Mouse (Mus musculus) heart, adult 9 months (tissue): Measurements from ENCODE around the gene Frmd4a.

Source experiments
- DNase-seq, 2 experiments: peaks; one replicate each; pipeline ENCODE4 v3.0.0; 2022; ENCODE audit warnings: low spot score in 2 of 2

Gene Frmd4a

GRCm38 (mm10) chr2:4286390-4286901, 268.9 kb downstream of the Frmd4a start:
- DNase-seq, result no peak

- no peak for DNase-seq
These were observed 273.0 kb downstream of the Frmd4a start for GRCm38 (mm10) chr2:4290475-4290874.

GRCm38 (mm10) chr2:4291100-4291499, 273.6 kb downstream of the Frmd4a start:
- no peak for DNase-seq

GRCm38 (mm10) chr2:4291671-4292070, 274.2 kb downstream of the Frmd4a start:
- no peak for DNase-seq

GRCm38 (mm10) chr2:4293726-4294125, 276.2 kb downstream of the Frmd4a start:
- no peak for DNase-seq

GRCm38 (mm10) chr2:4295641-4296040, 278.1 kb downstream of the Frmd4a start:
- DNase-seq, result no peak

- no peak for DNase-seq
These were observed 279.4 kb downstream of the Frmd4a start for GRCm38 (mm10) chr2:4296881-4297280.

- peak in 1 of 2 experiments; percentile 30 for DNase-seq
These were observed 281.1 kb downstream of the Frmd4a start for GRCm38 (mm10) chr2:4298325-4299215.

GRCm38 (mm10) chr2:4299593-4299992, 282.1 kb downstream of the Frmd4a start:
- DNase-seq, result no peak

GRCm38 (mm10) chr2:4300383-4300811, 282.9 kb downstream of the Frmd4a start:
- peak; percentile 22 to 24 for DNase-seq

- DNase-seq, result no peak
These were observed 283.3 kb downstream of the Frmd4a start for GRCm38 (mm10) chr2:4300816-4301215.

- DNase-seq, result no peak
These were observed 283.7 kb downstream of the Frmd4a start for GRCm38 (mm10) chr2:4301256-4301655.

GRCm38 (mm10) chr2:4301692-4302091, 284.2 kb downstream of the Frmd4a start:
- DNase-seq, result no peak

- no peak for DNase-seq
These were observed 284.6 kb downstream of the Frmd4a start for GRCm38 (mm10) chr2:4302119-4302518.

- no peak for DNase-seq
These were observed 289.6 kb downstream of the Frmd4a start for GRCm38 (mm10) chr2:4307076-4307475.

GRCm38 (mm10) chr2:4314545-4314944, 297.0 kb downstream of the Frmd4a start:
- no peak for DNase-seq

- DNase-seq, result no peak
These were observed 299.1 kb downstream of the Frmd4a start for GRCm38 (mm10) chr2:4316589-4316988.

GRCm38 (mm10) chr2:4318134-4318533, 300.6 kb downstream of the Frmd4a start:
- peak; percentile 20 to 55 for DNase-seq

GRCm38 (mm10) chr2:4326241-4327010, 308.9 kb downstream of the Frmd4a start:
- no peak for DNase-seq

GRCm38 (mm10) chr2:4327011-4327340, 309.5 kb downstream of the Frmd4a start:
- no peak for DNase-seq

- no peak for DNase-seq
These were observed 314.9 kb downstream of the Frmd4a start for GRCm38 (mm10) chr2:4332441-4332840.

- DNase-seq, result peak; percentile 43 to 62
These were observed 316.7 kb downstream of the Frmd4a start for GRCm38 (mm10) chr2:4334201-4334600.

GRCm38 (mm10) chr2:4334936-4335335, 317.4 kb downstream of the Frmd4a start:
- DNase-seq, result no peak
